Mouse (Mus musculus) G1E (cell line): ENCODE results near the gene Dmgdh.

Source experiments
- CTCF ChIP-seq: IDR thresholded peaks from 2 replicates; pipeline ENCODE4 v1.5.1; 2012; ENCODE audit warnings: low read depth, low read length, inconsistent platforms, mixed read lengths
- GATA1 ChIP-seq: IDR thresholded peaks from 2 replicates; pipeline ENCODE4 v1.6.1; 2012; ENCODE audit warnings: borderline replicate concordance, low read length, inconsistent platforms, mixed read lengths
- GATA2 ChIP-seq: IDR thresholded peaks from 2 replicates; pipeline ENCODE4 v1.6.1; 2012; ENCODE audit warnings: low read depth, low read length, inconsistent platforms, borderline replicate concordance
- POLR2AphosphoS5 ChIP-seq: IDR thresholded peaks from 2 replicates; pipeline ENCODE4 v1.6.1; 2012; ENCODE audit warnings: low read depth, low read length, inconsistent platforms; ENCODE audit not compliant: insufficient replicate concordance
- TAL1 ChIP-seq: conservative IDR thresholded peaks from 2 replicates; pipeline ENCODE4 v1.6.1; 2012; ENCODE audit warnings: low read depth, low read length, inconsistent platforms, mixed read lengths

GRCm38 (mm10) chr13:93797011-93797600 is 122.9 kb downstream of the Dmgdh start:
- no peak for TF ChIP-seq CTCF
- no peak for TF ChIP-seq TAL1
- TF ChIP-seq POLR2AphosphoS5 = no peak
- TF ChIP-seq GATA2 = no peak
- no peak for TF ChIP-seq GATA1
